Mouse (Mus musculus): ENCODE measurements around the gene Rrp1.

DNA sequence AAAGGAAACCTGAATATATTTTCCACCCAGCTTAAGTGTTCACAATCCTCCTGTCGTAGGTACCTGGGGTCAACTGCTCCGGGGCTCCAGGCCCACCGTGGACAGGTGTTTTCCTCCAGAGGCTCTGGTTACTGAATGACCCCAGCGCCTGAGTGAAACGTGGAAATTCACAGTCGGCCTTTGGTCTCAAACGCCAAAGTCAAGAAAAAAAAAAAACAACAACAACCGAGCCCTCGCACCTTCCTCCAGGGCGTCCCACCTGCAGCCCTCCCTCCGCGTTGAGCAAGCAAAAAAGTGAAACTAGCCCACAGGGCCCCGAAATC lies 61.3 kb downstream of the Rrp1 start:
- TF ChIP-seq EP300 (IDR thresholded peaks at IDR 0.05; ENCODE audit: insufficient read depth, low read depth, low read length) = no peak
- no peak for TF ChIP-seq POLR2A (IDR thresholded peaks at IDR 0.05; ENCODE audit: insufficient read depth, low read depth, low read length)
- TF ChIP-seq CTCF (IDR thresholded peaks at IDR 0.05) = no peak

All from heart, adult 2 months (tissue).